Mouse (Mus musculus) v-Abl transformed pro-B cells (cell line): ENCODE results near the gene Tmem245.

Experiments
- in situ Hi-C, 2 experiments: fragments of 400-800 bp; cut with MboI; formaldehyde crosslinking; loops; one replicate each; pipeline ENCODE4 v1.15.1; 2025; ENCODE audit not compliant: unreplicated experiment in 2 of 2

Tmem245 gene

GRCm38 (mm10) chr4:56946641-56947640 is at the start of gene Tmem245:
Gene Tmem245 (minus strand): TSS chr4:56947437.
- in situ Hi-C loops: loop anchor here in 1 of 2 experiments (25.0 kb wide), 1 partner anchor 1610 kb away; no protein-coding TSS in a partner anchor

- in situ Hi-C loops: no loop called here
Measured at GRCm38 (mm10) chr4:56993331-56993730, 46.1 kb upstream of the Tmem245 start.

- in situ Hi-C loops: no loop called here
Measured at GRCm38 (mm10) chr4:56991951-56992350, 44.7 kb upstream of the Tmem245 start.

- in situ Hi-C loops: no loop called here
Measured at GRCm38 (mm10) chr4:56990215-56990584, 43.0 kb upstream of the Tmem245 start, which contains the start of gene Frrs1l. Gene Frrs1l (minus strand): TSS chr4:56990391.

GRCm38 (mm10) chr4:56989431-56990214 is 42.4 kb upstream of the Tmem245 start:
- in situ Hi-C loops: no loop called here

- in situ Hi-C loops: no loop called here
Measured at GRCm38 (mm10) chr4:56965586-56966179, 18.4 kb upstream of the Tmem245 start.

GRCm38 (mm10) chr4:56963687-56964086 is 16.4 kb upstream of the Tmem245 start:
- in situ Hi-C loops: no loop called here

- in situ Hi-C loops: no loop called here
Measured at GRCm38 (mm10) chr4:56961320-56961925, 14.2 kb upstream of the Tmem245 start.

- in situ Hi-C loops: no loop called here
Measured at GRCm38 (mm10) chr4:56957518-56957917, 10.3 kb upstream of the Tmem245 start.

- in situ Hi-C loops: no loop called here
Measured at GRCm38 (mm10) chr4:56953235-56953634, 6.0 kb upstream of the Tmem245 start.

- in situ Hi-C loops: no loop called here
Measured at GRCm38 (mm10) chr4:56951701-56952100, 4.5 kb upstream of the Tmem245 start.

- in situ Hi-C loops: loop anchor here in 1 of 2 experiments (25.0 kb wide), 1 partner anchor 1612 kb away; no protein-coding TSS in a partner anchor
Measured at GRCm38 (mm10) chr4:56949494-56949893, 2.3 kb upstream of the Tmem245 start.

- in situ Hi-C loops: loop anchor here in 1 of 2 experiments (25.0 kb wide), 1 partner anchor 1609 kb away; no protein-coding TSS in a partner anchor
Measured at GRCm38 (mm10) chr4:56946180-56946579, 1.1 kb downstream of the Tmem245 start.

- in situ Hi-C loops: loop anchor here in 1 of 2 experiments (5.0 to 25.0 kb wide), 2 partner anchors 37 to 1607 kb away; no protein-coding TSS in a partner anchor
Measured at GRCm38 (mm10) chr4:56944286-56944685, 3.0 kb downstream of the Tmem245 start.

- in situ Hi-C loops: loop anchor here in 1 of 2 experiments (5.0 to 25.0 kb wide), 2 partner anchors 36 to 1606 kb away; no protein-coding TSS in a partner anchor
Measured at GRCm38 (mm10) chr4:56943258-56943657, 4.0 kb downstream of the Tmem245 start.

GRCm38 (mm10) chr4:56942567-56942966 is 4.7 kb downstream of the Tmem245 start:
- in situ Hi-C loops: loop anchor here in 1 of 2 experiments (5.0 to 25.0 kb wide), 2 partner anchors 35 to 1605 kb away; no protein-coding TSS in a partner anchor

- in situ Hi-C loops: loop anchor here in 1 of 2 experiments (5.0 to 25.0 kb wide), 2 partner anchors 34 to 1604 kb away; no protein-coding TSS in a partner anchor
Measured at GRCm38 (mm10) chr4:56941481-56941880, 5.8 kb downstream of the Tmem245 start.

- in situ Hi-C loops: loop anchor here in 1 of 2 experiments (10.0 to 25.0 kb wide), 2 partner anchors 92 to 1600 kb away; no protein-coding TSS in a partner anchor
Measured at GRCm38 (mm10) chr4:56937136-56937535, 10.1 kb downstream of the Tmem245 start.

GRCm38 (mm10) chr4:56935327-56935726 is 11.9 kb downstream of the Tmem245 start:
- in situ Hi-C loops: loop anchor here in 1 of 2 experiments (10.0 to 25.0 kb wide), 2 partner anchors 91 to 1598 kb away; no protein-coding TSS in a partner anchor
